Mouse (Mus musculus) embryo, embryonic 11.5 days (tissue): ENCODE data around the gene Glg1.
A peak's percentile ranks its signal among the peaks of the same experiment; 100 is the strongest.
"Not testable (repeated sequence)": the region's sequence is repeated elsewhere in the genome, so short reads cannot be mapped to it uniquely, and the experiment has no call there.

Experiments
- DNase-seq: peaks from one replicate; pipeline ENCODE4 v3.0.0-alpha.2; 2012; ENCODE audit warnings: low read depth, low spot score

Glg1 gene

DNA sequence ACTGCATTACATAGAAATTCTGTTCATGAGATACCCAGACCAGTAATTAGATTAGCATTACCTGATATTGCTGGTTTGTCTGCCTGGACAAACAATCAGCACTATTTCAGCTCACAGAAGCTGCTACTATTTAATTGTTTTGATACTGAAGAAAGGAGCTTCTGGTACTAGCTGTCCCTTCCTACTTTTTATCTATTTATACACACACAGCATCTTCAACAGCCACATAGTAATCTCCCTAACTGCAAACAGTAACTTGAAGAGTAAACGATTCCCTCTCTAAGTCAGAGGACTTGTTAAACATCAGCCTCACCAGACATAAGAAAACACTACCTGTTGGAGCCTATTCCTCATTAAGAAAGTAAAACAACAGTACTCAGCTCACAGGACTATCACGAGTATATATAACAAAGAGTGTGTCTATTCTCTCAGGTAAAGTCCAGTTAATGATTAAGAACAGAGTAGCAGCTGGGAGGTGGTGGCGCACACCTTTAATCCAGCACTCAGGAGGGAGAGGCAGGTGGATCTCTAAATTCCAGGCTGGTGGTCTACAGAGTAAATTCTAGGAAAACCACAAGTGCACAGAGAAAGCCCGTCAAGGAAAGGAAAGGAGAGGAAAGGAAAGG lies 6.4 kb downstream of the Glg1 start:
- no peak for DNase-seq

DNA sequence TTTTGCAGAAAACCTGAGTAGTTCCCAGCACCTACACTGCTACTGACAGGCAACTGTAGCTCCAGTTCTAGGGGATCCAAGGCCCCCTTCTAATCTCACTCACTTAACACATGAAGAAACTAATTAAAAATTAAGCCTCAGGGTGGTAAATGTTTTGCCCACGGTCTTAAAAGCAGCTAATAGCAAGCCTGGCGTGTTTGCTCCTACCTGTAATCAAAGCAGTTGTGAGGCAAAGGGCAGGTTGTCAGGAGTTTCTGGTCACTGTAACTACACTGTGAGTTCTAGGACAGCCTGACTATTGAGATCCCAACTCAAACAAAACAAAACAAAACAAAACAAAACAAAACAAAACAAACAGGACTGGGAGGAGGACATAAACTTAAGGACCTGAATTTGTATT lies 8.9 kb downstream of the Glg1 start:
- DNase-seq, result no peak

DNA sequence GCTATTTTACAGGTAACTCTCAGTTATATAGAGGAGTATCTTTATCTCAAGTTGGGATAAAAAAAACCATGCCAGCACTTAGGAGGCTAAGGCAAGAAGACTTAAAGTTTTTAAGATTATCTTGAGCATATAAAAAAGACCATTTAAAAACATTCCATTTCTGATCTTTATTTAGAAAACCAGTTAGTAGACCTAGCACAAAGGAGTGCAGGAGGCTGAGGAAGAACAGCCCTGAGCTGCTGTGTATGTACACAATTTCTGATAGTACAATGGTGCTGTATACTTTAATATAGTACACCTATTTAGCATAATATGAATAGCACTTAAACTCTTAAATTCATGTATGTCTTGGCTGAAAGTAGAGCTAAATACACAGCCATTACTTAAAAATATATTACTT lies 10.9 kb downstream of the Glg1 start:
- no peak for DNase-seq

DNA sequence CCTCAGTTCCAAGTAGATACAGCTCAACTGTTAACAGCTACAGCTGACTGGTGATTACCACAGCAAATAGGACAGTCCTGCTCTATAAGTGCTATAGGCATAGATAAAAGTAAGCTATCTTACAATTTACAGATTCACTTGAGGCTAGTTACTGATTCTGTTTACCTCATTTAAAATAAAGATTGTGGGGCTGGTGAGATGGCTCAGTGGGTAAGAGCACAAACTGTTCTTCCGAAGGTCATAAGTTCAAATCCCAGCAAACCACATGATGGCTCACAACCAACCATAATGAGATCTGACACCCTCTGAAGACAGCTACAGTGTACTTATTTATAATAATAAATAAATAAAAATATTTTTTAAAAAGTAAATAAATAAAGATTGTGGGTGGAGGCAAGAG lies 12.2 kb downstream of the Glg1 start:
- not testable (repeated sequence) for DNase-seq

DNA sequence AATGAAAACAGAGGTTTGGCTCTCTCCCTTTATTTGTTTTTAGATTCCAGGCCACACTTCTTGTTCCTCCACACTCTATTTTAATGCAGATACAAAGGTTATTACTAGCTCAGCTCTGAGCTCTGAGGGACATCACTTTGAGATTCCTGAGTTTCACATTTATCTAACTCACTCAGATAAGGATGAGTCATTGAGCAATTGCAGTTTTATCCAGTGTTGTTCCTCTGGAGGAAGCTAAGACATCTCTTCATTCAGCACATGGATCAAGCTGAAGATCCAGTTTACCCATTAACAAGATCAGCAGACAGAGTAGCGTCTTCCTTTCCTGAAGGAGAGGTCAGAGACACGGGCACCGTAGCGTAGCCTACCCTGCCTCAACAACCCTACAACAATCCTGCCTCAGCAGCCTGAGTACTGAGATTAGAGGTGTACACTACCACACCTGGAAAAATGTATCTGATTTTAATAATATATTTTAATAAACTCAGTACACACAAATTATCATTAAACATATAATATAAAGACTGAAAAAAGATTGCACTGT lies 12.7 kb downstream of the Glg1 start:
- DNase-seq, result no peak

DNA sequence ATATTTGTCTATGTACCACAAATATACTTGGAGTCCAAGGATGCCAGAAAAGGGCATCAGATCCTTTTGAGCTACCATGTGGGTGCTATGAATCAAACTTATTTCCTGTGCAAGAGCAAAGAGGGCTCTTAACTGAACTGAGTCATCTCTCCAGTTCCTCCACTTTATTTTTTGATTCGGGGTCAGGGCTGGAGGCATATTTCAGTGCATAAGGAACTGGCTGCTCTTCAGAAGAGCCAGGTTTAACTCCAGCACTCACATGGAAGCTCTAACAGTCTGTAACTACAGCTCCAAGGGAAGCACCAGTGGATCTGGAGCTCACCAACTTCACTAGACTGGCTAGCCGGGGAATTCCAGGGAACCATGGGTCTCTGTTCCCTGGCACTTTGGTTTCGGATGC lies 21.7 kb downstream of the Glg1 start:
- DNase-seq, result no peak

DNA sequence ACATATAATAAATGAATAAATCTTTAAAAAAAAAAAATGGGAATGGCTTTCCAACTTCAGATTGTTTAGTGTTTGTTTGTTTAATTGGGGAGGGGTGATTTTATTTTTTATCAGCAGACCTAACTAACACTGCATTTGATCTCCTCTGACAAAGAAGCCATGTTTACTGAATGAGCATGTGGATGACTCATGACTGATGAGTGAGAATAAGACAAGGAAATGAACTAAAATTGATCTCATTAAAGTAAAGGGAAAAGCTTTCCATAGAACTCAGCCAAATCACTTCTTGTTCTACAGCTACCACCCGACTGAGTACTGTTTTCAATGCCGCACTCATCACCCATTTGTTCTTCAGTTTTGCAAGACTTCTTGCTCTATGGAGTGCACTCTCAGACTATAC lies 25.3 kb downstream of the Glg1 start:
- DNase-seq, result no peak

DNA sequence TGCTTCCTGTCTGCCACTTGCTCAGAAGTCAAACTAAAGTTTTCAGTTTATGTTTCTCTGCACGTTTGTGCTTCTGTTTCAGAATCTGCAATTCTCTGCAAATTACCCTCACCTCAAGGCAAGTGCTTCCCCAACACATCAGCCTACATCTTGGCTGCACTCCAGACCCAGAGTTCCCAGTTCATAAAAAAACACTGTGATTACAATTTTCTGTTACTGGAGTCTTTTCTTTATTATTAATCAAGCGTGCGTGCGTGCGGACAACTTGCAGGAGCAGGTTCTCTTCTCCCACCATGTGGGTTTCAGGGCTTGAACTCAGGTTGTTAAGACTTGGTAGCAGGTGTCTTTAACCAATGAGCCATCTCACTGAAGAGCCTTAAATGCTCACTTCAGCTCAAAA lies 34.9 kb downstream of the Glg1 start:
- DNase-seq, result no peak

DNA sequence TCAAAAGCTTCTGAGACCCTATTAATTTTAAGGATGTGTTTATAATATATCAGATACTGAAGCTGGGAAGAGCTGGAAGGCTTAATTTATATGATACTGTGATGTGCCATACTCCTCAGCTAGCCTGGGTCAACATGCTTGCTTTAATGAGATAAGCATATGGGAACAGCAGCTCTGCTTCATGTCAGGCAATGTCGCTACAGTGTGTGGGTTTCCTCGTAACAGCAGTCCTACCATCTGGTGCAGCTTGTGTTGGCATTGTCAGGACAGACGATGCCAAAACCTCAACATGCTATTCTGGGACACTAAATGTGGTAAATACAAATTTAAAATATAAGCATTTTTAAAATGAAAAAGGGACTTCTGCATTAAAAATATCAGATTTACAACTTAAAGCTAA lies 40.9 kb downstream of the Glg1 start:
- DNase-seq, result no peak

DNA sequence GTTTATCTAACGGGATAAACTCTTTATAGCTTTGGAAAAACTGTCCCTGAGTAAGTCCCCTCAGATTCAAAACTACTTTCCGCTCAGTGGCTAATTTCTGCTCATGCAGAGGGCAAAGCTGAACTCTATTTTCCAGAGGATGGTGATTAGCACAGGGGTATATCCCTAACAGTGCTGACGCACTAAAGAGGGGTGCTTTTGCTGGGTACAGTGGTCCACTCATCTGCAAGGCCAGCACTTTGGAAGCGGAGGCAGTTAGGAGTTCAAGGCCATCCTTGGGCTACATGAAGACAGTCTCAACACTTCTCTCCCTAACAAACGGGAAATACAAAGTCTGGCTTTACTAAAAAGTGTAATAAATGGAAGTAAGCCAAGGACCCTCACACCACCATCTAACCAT lies 45.6 kb downstream of the Glg1 start:
- no peak for DNase-seq

DNA sequence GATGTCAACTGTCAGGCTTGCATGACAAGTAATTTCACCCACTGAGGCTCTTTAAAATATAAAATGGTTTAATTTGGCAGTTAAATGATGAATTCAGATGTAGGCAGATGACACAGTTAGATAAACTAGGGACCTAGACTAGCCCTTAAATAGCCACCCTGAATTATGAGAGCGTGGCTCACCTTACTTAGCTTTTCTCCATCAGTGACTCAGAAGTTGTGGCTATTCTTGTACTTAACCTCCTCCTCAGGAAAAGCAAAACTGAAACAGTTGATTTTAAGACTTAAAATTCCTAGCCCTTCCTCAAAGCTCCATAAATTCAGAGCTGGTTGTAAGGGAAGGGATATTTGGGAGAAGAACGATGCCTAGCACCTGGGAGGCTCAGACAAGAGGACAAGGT lies 47.8 kb downstream of the Glg1 start:
- DNase-seq, result no peak

DNA sequence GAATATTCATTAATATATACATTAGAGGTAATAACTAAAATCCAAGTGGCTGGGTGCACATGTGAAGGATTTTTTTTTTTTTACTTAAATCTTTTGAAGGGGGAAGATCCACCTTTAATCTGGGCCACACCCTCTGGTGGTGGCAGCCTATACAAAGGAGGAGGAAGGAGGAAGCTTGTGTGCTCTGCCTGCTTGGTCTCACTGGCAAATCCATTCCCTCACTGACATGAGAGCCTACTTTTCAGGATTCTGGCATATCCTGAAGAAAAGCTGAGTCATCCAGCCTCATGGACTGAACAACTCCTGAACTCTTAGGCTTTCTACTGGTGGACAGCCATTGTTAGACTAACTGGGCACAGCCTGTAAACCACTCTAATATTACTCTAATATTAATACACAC lies 49.1 kb downstream of the Glg1 start:
- DNase-seq, result no peak

DNA sequence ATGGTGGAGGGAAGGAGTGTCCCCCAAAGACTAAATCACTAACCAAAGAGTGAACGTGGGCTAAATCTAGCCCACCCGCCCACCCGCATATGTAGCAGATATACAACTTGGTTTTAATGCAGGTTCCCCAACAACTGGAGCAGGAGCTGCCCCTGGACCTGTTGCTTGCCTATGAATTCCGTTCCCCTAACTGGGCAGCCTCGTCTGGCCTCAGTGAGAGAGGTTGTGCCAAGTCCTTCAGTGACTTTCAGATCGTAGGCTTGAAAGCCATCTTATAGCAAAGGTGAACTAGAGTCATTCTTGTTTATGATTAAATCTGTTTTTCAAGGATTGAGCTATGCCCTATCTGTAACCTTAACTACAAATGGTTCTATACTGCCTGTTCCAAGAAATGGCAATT lies 52.7 kb downstream of the Glg1 start:
- DNase-seq, result no peak

DNA sequence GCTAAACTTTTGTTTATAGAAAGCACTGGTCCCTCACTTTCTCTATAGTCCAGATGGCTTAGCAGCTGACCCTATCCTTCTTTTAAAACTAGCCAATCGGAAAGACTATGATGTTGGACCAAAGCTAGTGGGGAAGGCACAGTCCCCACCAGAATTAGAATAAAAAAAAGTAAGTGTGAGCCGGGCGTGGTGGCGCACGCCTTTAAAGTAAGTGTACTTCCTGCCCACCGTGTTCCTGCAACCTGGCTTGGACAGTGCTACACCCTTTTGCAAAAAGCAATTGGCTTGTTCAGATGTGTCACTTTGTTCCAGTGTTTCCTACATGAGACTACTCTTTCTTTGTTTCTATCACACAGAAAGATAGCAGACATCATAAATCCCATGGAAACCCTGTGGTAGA lies 54.0 kb downstream of the Glg1 start:
- DNase-seq, result no peak

DNA sequence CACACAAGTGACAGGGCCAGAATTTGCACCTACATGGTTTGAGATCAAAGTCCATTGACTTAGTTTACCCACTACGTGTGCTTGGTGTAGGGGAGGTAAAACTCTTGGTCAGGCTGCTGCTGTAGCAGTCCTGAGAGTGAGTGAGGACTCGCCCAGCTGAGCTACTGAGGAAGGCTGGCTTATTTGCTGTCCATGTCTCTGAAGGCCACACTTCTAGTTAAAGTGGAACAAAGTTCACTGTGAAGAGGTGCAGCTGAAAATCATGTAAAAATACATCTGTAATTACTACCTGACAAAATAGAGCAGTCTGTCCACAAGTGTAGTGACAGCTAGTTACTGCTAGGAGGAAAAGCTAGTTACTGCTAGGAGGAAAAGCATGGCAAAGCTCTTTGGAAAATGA lies 55.7 kb downstream of the Glg1 start:
- DNase-seq, result no peak

DNA sequence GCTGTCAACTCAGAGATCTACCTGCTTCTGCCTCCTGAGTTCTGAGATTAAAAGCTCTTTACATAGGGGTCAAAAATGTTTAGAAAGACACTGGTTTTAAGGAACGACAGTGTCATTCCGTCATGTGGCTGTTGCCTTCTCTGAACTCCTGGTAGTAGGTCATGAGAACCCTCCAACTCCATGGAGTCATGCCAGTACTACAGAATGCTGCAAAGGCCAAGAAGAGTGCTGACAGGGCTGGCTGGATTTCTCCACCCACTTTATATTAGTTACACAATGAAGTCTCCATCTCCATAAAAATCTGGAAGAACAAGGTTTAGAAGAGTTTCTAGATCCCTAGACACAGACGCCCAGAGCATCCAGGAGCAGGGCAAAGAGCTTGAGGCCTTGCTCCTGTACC lies 61.0 kb downstream of the Glg1 start:
- no peak for DNase-seq

DNA sequence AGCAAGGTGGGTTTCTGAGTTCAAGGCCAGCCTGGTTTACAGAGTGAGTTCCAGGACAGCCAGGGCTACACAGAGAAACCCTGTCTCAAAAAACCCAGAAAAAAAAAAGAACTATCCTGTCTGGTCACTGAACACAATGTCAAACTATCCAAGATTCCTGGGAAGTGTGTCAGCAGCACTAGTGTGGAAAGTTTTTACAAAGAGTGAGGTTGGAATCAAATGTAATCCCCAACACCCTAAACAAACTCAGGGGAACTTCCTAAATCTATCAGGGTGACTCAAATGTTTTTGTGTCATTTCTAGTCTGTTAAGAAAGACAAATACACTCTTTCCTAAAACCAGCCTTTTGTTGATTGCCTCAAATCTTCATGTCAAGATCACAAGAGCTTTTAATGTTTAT lies 62.8 kb downstream of the Glg1 start:
- DNase-seq, result no peak

DNA sequence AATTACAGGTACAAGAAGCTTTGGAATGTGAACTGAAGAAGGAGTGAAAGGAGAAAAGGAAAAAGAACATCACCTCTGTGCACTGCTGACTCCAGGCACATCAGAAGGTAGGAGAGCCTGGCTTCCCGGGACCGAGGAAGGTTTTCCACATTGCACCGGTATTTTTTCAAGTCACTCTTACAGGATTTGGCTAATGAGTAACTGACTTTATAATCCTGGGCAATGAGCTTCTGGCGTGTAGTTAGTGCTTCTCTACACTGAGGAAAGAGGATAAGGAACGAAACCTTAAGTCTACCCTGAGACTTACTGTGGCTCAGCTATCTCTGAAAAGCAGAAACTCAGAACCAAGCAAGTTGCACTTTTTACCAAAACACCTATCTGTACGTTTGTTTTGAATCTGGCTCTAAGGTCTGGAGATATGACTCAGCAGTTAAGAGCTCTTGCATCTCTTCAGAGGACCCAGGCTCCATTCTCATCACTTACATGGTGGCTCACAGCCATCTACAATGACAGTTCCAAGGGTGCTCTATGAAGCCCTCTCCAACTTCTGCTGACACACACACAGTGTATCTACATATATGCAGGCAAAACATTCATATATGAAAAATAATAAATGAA lies 70.3 kb downstream of the Glg1 start:
- DNase-seq, result no peak

DNA sequence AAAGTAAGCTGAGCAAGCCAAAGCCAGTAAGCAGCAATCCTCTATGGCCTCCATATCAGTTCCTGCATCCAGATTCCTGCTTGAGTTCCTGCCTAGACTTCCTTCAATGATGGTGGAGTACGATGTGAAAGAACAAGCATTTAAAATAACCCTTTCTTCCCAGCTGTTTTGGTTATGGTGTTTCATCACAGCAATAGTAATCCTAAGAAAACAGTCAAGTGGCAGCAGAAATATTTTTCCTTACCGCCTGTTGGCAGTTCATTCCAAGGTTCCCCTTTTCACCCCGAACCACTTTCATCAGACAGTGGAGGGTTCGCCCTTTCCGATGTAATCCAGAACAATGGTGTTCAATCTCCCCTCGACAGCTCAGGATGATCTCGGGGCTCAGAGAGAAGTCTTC lies 71.5 kb downstream of the Glg1 start:
- no peak for DNase-seq

DNA sequence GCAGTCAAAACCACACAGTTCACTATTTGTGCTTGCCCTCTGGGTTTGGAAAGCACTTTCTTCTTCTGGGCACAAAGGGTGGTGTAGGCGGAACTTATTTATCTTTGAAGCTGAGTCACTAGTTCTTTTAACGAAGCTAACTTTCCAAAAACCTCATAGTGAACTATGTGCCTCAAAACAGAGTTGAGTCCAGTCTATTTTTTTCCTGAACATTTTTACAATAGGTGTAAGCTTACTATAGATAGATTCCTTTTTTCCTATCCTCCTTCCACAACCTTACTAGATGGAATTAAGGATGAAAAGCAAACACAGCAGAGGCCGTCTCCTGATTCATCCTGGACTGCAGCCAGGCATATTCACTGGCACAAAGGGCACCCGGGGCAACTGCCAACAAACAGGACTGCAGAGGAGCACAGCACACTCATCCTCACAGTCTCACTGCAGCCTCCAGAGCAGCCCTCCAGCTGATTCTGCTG lies 73.5 kb downstream of the Glg1 start:
- no peak for DNase-seq

DNA sequence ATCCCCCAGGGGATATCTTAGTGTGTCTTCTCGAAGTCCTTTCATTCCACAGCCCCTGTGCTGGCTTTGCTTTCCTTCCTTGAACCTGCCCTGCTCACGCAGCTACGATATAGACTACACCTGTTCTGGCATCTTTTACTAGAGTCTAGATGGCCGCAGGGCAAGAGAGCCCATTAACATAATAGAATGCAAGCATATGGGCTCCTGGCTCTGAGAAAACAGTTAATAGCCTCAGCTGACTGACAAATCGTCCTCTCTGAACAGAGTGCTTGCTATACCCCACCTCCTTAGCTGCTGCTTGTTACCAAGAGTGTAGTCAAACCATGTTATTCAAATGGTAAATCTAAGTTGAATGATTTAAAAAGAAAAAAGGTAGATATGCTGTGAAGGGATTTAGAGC lies 87.4 kb downstream of the Glg1 start:
- DNase-seq, result no peak

DNA sequence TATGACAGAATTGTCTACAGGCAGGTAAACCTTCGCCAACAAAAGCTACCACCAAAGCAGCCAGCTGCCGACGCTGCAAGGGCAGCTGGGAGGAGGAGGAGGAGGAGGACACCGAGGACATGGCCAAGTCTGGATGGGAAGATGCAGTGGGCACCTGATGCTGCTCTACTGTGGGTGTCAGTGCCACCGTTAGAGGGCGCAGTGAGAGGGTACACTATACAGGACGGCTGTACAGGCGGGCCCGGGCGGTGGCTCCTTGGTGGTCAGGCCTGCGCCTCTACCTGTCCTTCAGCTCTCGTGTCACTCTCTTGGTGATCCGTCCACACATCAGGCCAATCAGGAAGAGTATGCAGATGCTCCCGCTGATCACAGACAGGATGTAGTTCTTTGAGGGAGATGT lies 101.4 kb downstream of the Glg1 start:
- DNase-seq, result peak; percentile 14

DNA sequence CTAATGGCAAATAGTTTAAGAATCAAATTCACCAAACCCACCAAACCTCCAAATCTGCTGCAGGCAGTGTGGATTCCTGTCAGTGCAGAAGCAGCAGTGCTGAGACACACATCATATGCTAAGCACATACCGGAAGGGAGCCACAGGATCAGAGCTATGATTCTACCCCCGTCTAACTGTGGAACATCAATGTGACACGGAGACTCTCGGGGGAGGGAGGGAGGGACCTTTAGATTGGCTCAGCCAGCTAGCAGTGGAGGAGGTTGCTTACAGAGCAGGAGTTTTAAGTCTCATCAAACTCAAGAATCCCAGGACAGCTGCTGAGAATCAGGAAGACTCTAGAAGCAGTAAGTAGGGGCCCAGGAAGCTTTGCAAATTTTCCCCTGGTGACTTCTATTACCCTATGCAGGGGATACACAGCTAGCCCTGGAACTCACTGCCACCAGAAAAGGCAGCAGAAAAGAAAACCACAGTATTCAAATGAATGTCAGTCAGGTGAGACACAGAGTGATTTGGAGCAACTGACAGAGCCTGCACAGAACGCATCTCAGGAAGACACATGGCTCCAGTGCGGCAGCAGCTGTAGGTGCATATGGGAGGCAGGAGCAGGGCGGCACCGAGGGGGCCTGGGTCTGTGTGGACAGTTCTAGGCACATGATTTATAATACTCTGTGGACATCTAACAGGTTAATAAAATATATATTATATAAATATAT lies 103.1 kb downstream of the Glg1 start:
- no peak for DNase-seq
